Mouse (Mus musculus) embryonic facial prominence, embryonic 10.5 days (tissue): ENCODE measurements around the gene Pcolce2. TPM values are rescaled to one million over a fixed set of nuclear protein-coding genes. Genes with fewer than 3 reads are reported as not detected.
A peak's percentile ranks its signal among the peaks of the same experiment; 100 is the strongest.
"Not testable (repeated sequence)": the region's sequence is repeated elsewhere in the genome, so short reads cannot be mapped to it uniquely, and the experiment has no call there.

Source experiments
- DNase-seq: peaks from one replicate; pipeline ENCODE4 v3.0.0-alpha.2; 2017; ENCODE audit warnings: low spot score
- H3K27ac ChIP-seq: fragments of 300-500 bp; sonication (generic); replicated peaks from 2 replicates; pipeline ENCODE4 v1.5.1; 2016; ENCODE audit warnings: mild to moderate bottlenecking
- H3K27me3 ChIP-seq: fragments of 300-500 bp; sonication (generic); replicated peaks from 2 replicates; pipeline ENCODE4 v1.6.1; 2016; ENCODE audit warnings: low read depth, mild to moderate bottlenecking; ENCODE audit not compliant: poor library complexity, severe bottlenecking
- H3K36me3 ChIP-seq: fragments of 300-500 bp; sonication (generic); replicated peaks from 2 replicates; pipeline ENCODE4 v1.6.1; 2016; ENCODE audit warnings: mild to moderate bottlenecking, moderate library complexity
- H3K4me1 ChIP-seq: fragments of 300-500 bp; sonication (generic); 2 replicates; pipeline ENCODE4 v1.6.1; 2016
- H3K4me3 ChIP-seq: fragments of 300-500 bp; sonication (generic); 2 replicates; pipeline ENCODE4 v1.5.1; 2016; ENCODE audit warnings: mild to moderate bottlenecking, moderate library complexity
- H3K9me3 ChIP-seq: fragments of 300-500 bp; sonication (generic); 2 replicates; pipeline ENCODE4 v1.6.1; 2016; ENCODE audit warnings: mild to moderate bottlenecking
- WGBS: fragments of 180-500 bp; shearing (Covaris S2); methylation state at CpG from one replicate; pipeline ENCODE4 v1.1.7; 2016; 5-methylcytosine and 5-hydroxymethylcytosine counted together
- polyA plus RNA-seq: library from polyadenylated mRNA; unstranded; fragments of >200 nt; fragmentation: Nextera tagmentation; extraction: Ambion mirVana; gene quantifications from 2 replicates; pipeline ENCODE4 v1.2.1, GENCODE M21; 2016

The Pcolce2 gene
- polyA plus RNA-seq, 1 experiment from 2014 or later: 5.5 TPM

DNA sequence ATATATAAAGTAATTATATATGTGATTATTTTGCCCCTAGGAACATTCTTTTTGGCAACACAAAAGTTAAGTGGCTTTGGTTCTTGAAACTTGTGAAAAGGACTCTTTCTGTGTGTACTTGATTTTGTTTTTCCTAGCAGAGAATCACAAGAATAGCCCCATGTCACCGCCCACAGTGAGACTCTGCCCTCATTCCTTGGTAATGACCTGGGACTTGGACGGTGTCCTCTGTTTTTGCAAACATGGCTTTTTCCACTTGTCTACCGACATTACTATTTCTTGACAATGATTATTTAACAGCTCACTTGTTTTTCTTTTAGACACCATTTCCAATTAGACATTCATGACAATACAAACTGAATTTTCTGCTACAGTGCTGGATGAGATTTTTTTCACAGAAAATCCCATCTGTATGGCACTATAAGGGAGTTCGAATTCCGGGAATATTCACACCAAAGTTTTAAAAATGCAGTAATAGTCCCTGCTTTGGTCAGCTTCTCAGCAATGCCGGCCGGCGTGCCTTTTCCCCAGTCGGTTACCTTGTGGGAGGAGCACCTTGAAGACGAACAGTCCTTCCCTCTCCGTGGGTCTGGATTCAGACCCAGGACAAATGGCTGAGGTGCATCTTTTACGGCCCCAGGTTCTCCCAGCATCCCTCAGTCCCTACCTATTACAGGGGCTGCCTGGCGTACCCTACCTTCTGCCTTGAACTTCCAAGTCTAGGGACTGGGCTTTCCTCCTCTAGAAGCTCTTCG, 22.4 kb upstream of the Pcolce2 start:
- Histone ChIP-seq H3K27me3 (no peaks in the 10 kb centered on the region; the same call in 1 of the 2 replicates), H3K4me1 (peaks cover 10% of the 10 kb centered on the region)

DNA sequence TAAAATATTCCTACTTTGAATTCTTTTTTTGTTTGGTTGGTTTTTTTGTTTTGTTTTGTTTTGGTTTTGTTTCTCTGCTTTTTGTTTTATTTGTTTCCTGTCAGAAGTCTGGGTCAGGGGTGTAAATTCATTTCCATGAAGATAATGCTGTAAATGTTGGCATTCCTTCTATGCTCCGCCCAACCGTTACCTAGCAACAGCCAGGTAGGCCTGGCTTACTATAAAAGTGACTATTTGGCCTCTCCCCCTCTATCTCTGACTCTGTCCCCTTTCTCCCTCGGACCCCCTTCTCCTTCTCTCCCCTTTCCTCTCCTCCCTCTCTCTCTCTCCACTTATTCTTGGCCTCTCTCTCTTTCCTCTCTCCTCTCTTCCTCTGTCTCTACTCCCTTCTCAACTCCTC, 21.4 kb upstream of the Pcolce2 start:
- H3K4me3 ChIP-seq: no peak overlapping the region
- no peak overlapping the region for H3K27ac ChIP-seq
- DNase-seq: no peak
- no peaks in the 10 kb centered on the region for H3K36me3 ChIP-seq
- H3K27me3 ChIP-seq: no peaks in the 10 kb centered on the region; the same call in 1 of the 2 replicates
- 81% methylated on average over 3 of the region's 3 CpGs for WGBS
- H3K9me3 ChIP-seq: no peaks in the 10 kb centered on the region
- H3K4me1 ChIP-seq: peaks cover 10% of the 10 kb centered on the region

More for the DNA sequence above, 22.4 kb upstream of the Pcolce2 start:
- WGBS: 78% methylated on average over 14 of the region's 14 CpGs
- H3K27ac ChIP-seq: no peak overlapping the region
- no peak for DNase-seq
- H3K9me3 ChIP-seq: no peaks in the 10 kb centered on the region
- no peak overlapping the region for H3K4me3 ChIP-seq
- H3K36me3 ChIP-seq: no peaks in the 10 kb centered on the region

DNA sequence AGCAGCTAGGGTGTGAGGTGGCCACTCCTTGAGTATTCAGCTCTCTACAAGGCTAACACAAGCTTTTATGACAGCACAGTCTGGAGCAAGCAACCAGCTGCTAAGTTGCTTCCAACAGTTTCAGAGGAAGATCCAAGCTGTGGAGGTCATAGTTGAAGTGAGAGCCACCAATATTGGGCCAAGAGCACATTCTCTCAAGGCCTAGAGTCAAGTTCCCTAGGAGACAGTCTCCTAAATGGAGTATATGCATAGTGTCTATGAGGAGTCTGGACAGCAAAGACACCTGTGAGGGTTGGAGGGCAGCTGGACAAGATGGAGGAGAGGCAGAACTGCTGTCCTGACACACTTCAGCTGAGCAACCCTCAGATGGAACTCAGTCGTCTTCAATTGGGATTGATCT, 18.8 kb upstream of the Pcolce2 start:
- Histone ChIP-seq H3K36me3 (no peaks in the 10 kb centered on the region), H3K27me3 (no peaks in the 10 kb centered on the region), H3K27ac (no peak overlapping the region), H3K4me1 (peaks cover 9% of the 10 kb centered on the region), H3K9me3 (no peaks in the 10 kb centered on the region), H3K4me3 (no peak overlapping the region)
- 90% methylated on average over 1 of the region's 1 CpGs for WGBS
- no peak for DNase-seq

DNA sequence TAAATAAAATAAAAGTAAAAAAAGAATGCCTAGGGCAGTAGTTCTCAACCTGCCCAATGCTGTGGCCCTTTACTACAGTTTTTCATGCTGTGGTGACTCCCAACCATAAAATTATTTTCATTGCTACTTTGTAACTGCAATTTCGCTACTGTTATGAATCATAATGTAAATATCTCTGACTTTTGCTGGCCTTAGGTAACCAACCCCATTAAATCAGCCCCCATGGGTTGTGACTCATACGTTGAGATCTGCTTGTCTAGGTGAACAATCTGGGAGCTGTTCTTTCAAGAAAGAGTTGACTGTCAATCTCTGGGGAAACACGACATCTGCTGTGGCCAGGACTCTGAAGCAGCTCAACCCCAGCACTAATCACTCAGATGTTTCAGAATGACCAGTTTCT, 13.3 kb upstream of the Pcolce2 start:
- Histone ChIP-seq H3K4me3 (no peak overlapping the region), H3K27me3 (no peaks in the 10 kb centered on the region), H3K9me3 (0 out of 2 replicates have a peak, but pooled peaks cover 3% of the 10 kb centered on the region), H3K27ac (no peak overlapping the region), H3K36me3 (no peaks in the 10 kb centered on the region), H3K4me1 (no peaks in the 10 kb centered on the region)
- WGBS: 85% methylated on average over 3 of the region's 3 CpGs
- no peak for DNase-seq

DNA sequence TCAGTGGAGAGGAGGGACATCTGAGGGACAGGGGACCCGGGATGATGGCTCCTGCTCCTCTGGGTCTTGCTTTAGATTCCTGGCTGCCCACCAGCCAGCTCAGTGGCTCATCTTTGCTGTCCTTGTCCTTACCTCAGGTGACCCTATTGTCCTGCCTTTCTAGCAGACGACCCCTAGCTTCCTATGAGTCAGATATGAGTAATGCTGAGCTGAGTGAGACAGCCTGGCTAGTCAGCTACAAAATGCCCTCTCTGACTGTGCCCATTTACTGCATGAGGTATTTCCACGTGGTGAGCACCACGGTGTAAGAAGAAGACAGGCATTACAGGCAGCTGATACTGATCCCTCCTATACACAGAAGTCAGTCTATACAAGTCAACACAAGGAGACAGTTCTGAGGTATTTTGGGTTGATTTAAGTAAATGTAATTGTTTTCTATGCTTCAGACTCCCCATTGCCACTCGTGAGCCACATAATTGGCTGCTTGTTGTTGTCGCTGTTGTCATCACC, 8.9 kb upstream of the Pcolce2 start:
- no peak overlapping the region for H3K4me3 ChIP-seq
- DNase-seq: no peak
- no peaks in the 10 kb centered on the region for H3K4me1 ChIP-seq
- WGBS: 82% methylated on average over 6 of the region's 6 CpGs
- 0 out of 2 replicates have a peak, but pooled peaks cover 3% of the 10 kb centered on the region for H3K9me3 ChIP-seq
- no peak overlapping the region for H3K27ac ChIP-seq
- no peaks in the 10 kb centered on the region for H3K36me3 ChIP-seq
- H3K27me3 ChIP-seq: no peaks in the 10 kb centered on the region

DNA sequence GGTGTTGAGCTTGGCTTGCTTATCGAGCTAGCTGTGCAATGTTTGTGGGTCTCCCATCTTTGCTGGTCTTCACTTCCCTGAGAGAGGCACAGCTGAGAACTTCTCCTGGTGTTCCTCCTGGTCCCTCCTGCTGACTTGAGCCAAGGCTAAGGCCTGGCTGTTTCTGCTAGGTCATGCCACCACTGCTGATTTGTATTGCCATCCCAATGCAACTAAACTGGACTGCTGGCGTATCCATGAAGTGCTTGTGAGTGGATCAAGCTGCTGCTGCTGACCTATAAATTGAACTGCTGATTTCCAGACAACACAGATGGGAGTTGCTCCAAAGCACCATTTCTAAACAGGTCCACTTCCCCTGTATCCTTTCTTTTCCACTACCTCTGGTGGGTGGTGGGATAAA, 7.8 kb upstream of the Pcolce2 start:
- not testable (repeated sequence) for DNase-seq, H3K36me3 ChIP-seq, H3K4me1 ChIP-seq, H3K27me3 ChIP-seq, H3K27ac ChIP-seq, H3K4me3 ChIP-seq, H3K9me3 ChIP-seq
- WGBS: 86% methylated on average over 2 of the region's 2 CpGs

DNA sequence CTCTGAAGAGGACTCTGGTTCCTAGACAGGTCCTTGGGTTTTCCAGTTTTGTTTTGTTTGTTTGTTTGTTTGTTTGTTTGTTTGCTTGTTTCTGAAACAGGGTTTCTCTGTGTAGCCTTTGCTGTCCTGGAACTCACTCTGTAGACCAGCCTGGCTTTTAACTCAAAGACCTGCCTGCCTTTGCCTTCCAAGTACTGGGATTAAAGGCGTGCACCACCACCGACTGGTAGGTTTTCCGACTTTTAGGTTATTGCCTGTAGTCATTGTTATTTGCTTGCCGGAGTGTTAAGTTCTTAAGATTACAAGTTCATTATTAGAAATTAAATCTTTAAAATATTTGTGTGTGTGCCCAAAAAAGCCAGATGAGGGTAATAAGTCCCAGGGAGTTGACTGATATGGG, 1.0 kb upstream of the Pcolce2 start:
- Histone ChIP-seq H3K27me3 (peaks cover 44% of the 10 kb centered on the region), H3K36me3 (no peaks in the 10 kb centered on the region), H3K4me1 (peaks cover 9% of the 10 kb centered on the region), H3K9me3 (no peaks in the 10 kb centered on the region), H3K27ac (no peak overlapping the region), H3K4me3 (peak overlapping the region; percentile 70)
- 69% methylated on average over 4 of the region's 4 CpGs for WGBS
- no peak for DNase-seq

DNA sequence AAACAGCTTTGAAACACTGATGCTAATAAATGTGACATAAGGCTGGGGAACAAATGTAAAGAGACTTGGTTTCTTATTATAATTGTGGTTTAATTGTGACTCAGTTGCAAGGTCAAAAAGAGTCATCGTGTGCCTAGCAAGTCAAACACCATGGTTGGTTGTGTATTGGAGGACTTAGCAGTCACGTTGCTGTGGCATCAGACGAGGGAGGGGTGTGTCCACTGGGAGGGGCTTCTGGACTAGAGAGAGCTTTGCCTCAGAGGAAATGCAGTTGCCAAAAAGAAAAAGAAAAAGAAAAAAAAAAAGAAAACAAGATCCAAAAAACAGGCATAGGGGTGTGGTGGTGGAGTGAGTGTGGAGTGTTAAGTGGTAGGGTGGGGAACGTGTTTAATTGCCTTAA, 2.5 kb downstream of the Pcolce2 start:
- Histone ChIP-seq H3K4me1 (peaks cover 9% of the 10 kb centered on the region), H3K27ac (no peak overlapping the region), H3K4me3 (no peak overlapping the region), H3K27me3 (peaks cover 43% of the 10 kb centered on the region), H3K9me3 (no peaks in the 10 kb centered on the region), H3K36me3 (no peaks in the 10 kb centered on the region)
- DNase-seq: no peak
- WGBS: 44% methylated on average over 4 of the region's 4 CpGs

DNA sequence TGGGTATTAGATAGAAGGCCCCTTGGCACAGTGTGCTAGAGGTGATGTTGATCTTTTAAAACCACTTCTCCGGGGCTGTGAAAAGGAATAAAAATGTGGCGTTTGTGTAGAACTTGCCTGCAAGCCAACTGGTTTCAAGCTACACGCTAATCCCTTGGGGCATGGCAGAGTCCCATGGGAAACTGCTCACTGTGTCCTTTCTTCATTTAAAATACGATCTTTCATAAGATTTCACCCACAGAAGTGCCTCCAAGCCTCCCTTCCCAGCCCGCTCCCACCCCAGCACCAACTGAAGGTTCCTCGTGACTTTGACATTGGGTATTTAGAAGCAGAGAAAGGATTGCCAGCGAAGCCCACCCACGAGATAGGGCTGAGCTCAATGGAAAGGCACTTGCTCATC, 8.5 kb downstream of the Pcolce2 start:
- 94% methylated on average over 8 of the region's 8 CpGs for WGBS
- Histone ChIP-seq H3K36me3 (peaks cover 5% of the 10 kb centered on the region; the same call in 1 of the 2 replicates), H3K27me3 (no peaks in the 10 kb centered on the region), H3K9me3 (no peaks in the 10 kb centered on the region), H3K4me1 (no peaks in the 10 kb centered on the region), H3K27ac (no peak overlapping the region), H3K4me3 (no peak overlapping the region)
- DNase-seq: no peak

DNA sequence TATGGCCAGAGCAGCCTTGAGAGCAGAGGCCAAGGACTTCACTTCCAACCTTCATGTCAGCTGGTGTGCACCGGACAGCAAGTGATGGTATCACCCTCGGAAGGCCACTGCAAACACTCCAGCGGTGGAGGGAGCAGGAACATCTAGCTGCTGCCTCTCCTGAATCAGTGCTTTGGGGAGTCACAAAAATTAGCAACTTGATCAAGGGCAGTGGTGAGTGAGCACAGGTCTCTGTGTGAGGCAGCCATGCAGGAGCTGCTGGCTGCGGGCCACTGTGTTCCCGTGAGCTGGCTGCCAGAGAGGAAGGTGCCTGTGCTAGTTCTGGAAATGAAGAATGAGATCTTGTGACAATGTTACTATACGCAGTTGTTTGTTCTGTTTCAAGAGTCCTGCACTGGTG, 16.0 kb downstream of the Pcolce2 start:
- Histone ChIP-seq H3K9me3 (no peaks in the 10 kb centered on the region), H3K36me3 (peaks cover 5% of the 10 kb centered on the region; the same call in 1 of the 2 replicates), H3K4me3 (no peak overlapping the region), H3K27ac (no peak overlapping the region), H3K27me3 (no peaks in the 10 kb centered on the region), H3K4me1 (peaks cover 6% of the 10 kb centered on the region; the same call in 1 of the 2 replicates)
- DNase-seq: no peak
- 91% methylated on average over 6 of the region's 6 CpGs for WGBS

DNA sequence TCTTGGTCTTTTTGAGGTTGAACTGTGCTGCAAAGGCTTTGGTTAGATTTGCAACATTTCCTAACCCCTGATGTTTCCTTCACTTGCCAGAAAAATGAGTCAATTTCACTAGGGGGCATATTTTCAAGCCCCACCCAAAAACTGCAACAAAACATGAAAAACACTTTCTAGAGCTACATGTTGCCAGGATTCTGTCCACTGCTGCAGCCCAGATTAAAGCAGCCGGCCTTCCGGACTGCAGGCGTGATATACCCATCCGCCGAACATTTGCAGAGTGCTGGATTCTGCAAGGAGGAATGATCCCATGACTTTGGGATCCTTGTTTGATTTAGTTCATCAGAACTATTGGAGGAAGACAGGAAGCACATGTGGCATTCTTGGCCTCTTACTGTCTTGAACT, 17.0 kb downstream of the Pcolce2 start:
- no peak overlapping the region for H3K27ac ChIP-seq
- H3K9me3 ChIP-seq: no peaks in the 10 kb centered on the region
- H3K4me1 ChIP-seq: peaks cover 6% of the 10 kb centered on the region; the same call in 1 of the 2 replicates
- WGBS: 92% methylated on average over 5 of the region's 5 CpGs
- no peaks in the 10 kb centered on the region for H3K27me3 ChIP-seq
- no peak for DNase-seq
- H3K36me3 ChIP-seq: peaks cover 3% of the 10 kb centered on the region; the same call in 1 of the 2 replicates
- no peak overlapping the region for H3K4me3 ChIP-seq

DNA sequence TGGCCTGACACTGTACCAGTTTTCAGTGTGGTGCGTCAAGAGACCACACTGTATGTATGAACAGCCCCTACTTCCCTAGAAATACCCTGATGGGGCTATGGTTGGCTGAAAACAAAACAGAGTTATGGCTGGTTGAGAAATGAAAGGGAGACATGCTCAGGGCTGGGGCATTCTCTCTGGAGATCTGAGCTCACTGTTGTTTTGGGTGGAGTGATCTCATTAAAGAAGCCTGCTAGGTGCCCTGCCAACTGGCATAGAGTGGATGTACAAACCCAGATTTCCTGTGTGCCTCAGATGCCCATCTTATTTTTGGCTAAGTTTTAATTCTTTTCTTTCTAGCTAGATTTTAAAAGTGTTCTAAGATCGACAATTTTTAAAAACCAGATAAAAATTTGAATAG, 20.5 kb downstream of the Pcolce2 start:
- H3K4me1 ChIP-seq: peaks cover 6% of the 10 kb centered on the region; the same call in 1 of the 2 replicates
- no peak overlapping the region for H3K27ac ChIP-seq
- 91% methylated on average over 2 of the region's 2 CpGs for WGBS
- H3K27me3 ChIP-seq: no peaks in the 10 kb centered on the region
- H3K9me3 ChIP-seq: no peaks in the 10 kb centered on the region
- no peak for DNase-seq
- no peak overlapping the region for H3K4me3 ChIP-seq
- no peaks in the 10 kb centered on the region for H3K36me3 ChIP-seq

DNA sequence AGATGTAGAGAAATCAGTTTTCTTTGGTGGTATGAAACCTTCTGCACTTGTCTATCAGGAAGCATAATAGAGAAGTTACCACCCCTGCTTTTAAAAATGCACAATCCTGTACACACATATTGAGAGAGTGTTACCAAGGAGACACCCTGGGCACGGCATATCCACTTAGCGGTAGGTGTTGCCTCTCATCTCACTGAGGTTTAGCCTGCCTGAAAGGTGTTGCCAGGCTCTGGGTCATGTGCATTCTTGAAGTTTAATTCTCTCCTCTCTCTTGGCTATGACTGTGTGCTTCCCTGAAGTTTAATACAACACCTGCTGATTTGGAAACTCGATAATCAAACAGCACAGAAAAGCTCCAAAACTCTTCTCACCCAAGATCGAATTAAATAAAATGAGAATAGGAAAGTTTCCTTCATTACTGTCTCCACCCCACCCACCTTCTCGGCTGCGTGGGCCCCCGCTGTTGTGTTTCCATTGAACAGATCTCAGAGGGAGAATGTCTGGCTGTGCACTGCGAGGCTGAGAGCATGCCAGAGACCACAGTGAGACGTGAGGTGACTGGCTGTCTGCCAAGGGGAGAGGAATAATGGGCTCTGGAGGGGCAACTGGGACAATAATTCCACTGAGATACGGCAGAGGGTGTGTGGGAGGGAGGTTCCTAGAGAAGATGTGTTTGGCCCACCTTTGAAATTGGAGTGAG, 27.0 kb downstream of the Pcolce2 start:
- no peak for DNase-seq
- Histone ChIP-seq H3K4me1 (peaks cover 4% of the 10 kb centered on the region), H3K36me3 (no peaks in the 10 kb centered on the region), H3K9me3 (no peaks in the 10 kb centered on the region), H3K27me3 (no peaks in the 10 kb centered on the region), H3K4me3 (no peak overlapping the region), H3K27ac (no peak overlapping the region)
- WGBS: 84% methylated on average over 10 of the region's 10 CpGs
